Mouse (Mus musculus) lung, postnatal 10 days (tissue): ENCODE data around the gene Btbd35f11.
"Not testable (repeated sequence)": the region's sequence is repeated elsewhere in the genome, so short reads cannot be mapped to it uniquely, and the experiment has no call there.

Source experiments
- DNase-seq: peaks from one replicate; pipeline ENCODE4 v3.0.0; 2021

The Btbd35f11 gene

DNA sequence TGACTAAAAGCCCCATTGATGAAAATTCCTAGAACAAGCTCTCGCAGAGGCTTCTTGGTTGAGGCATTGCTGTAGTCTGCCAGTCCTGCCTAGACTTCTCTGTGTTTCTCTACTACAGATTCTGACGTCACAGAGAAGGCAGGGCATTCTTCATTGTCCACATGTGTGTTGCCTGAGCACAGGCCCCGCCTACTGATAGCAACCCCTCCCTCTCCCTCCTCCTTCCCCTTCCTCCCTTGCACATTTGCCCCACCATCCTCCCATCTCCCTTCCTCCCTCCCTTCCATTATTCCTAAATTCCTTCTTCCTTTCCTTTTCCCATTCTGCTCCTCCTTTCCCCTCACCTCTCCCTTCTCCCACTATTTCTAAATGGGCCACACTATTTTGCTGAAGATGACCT is at the start of gene Btbd35f11:
Gene Btbd35f11 (minus strand): TSS at position 101 of the 400 bp plus-strand sequence.
- not testable (repeated sequence) for DNase-seq

DNA sequence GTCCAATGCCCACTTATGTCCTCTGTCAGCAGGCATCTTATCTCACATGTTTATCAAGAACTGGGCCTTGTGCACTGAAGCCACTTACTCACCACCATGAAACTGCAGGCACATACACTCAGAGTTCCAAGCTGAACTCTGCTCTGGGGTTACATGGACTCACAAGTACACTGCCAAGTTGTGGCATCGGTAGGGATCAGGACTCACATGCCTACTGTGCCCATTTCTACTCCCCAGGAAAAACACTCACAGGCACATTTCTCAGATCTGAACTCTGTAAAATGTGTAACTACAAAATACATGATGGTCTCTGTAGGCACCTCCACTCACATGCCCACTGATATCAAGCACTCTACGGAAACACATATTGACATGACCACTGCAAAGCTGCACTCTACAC is 33.5 kb downstream of the Btbd35f11 start:
- DNase-seq: not testable (repeated sequence)
